Mouse (Mus musculus) bone marrow macrophage, adult 2 months (primary cell): ENCODE results near the gene Camkmt.

Experiments used
- CTCF ChIP-seq: IDR thresholded peaks from 2 replicates; pipeline ENCODE4 v1.5.1; 2012; ENCODE audit warnings: low read depth, mild to moderate bottlenecking, low read length, moderate library complexity
- POLR2A ChIP-seq: IDR thresholded peaks from 2 replicates; pipeline ENCODE4 v1.6.1; 2012; ENCODE audit warnings: mild to moderate bottlenecking, low read depth, low read length, borderline replicate concordance

- TF ChIP-seq CTCF = no peak
- TF ChIP-seq POLR2A = no peak
These were observed 281.7 kb downstream of the Camkmt start for GRCm38 (mm10) chr17:85372076-85372475.
